Mouse (Mus musculus) testis, adult 2 months (tissue): ENCODE measurements around the gene Dennd2c.

Source experiments
- CTCF ChIP-seq: fragments of 200-500 bp; IDR thresholded peaks from 2 replicates; pipeline ENCODE4 v1.5.1; 2012; ENCODE audit warnings: low read depth, mild to moderate bottlenecking, inconsistent platforms, low read length, moderate library complexity; ENCODE audit not compliant: control insufficient read depth, insufficient read depth, insufficient replicate concordance
- POLR2A ChIP-seq: fragments of 200-500 bp; IDR thresholded peaks from 2 replicates; pipeline ENCODE4 v1.6.1; 2012; ENCODE audit warnings: low read depth, mild to moderate bottlenecking, inconsistent platforms, low read length, moderate library complexity; ENCODE audit not compliant: control insufficient read depth

DNA sequence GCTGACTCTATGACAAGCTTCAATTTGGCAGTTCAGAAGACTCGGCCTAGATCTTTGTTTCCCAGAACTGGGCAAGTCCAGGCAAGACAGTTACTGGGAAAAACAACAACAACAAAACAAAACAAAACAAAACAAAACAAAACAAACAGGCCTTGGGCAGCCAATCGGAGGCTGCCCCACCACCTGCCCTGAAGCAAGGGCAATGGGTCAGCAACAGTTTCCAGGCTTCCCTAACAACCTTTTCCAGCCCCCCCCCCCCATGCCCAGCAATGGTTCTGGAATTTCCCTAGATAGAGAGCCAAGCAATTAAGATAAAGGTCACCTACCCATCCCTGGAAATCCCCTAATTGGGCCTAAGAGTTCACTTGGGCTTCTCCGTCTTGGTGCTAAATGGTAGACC is 102.0 kb downstream of the Dennd2c start:
- TF ChIP-seq CTCF (no peak), POLR2A (no peak)
